Mouse (Mus musculus) brain, embryonic 14.5 days (tissue): ENCODE measurements at regions not wholly inside any gene's neighbourhood (a gene's known extent, or its start where the extent isn't known, plus 50 kb on each side); places are given as distances from the start of the nearest gene placed in this dataset.

Source experiments
- CTCF ChIP-seq: fragments of 200-500 bp; IDR thresholded peaks from 2 replicates; pipeline ENCODE4 v1.5.1; 2012; ENCODE audit warnings: inconsistent platforms, mild to moderate bottlenecking, moderate library complexity, borderline replicate concordance; ENCODE audit not compliant: insufficient read depth, insufficient read length; ENCODE audit errors: extremely low read depth
- POLR2A ChIP-seq: fragments of 200-500 bp; IDR thresholded peaks from 2 replicates; pipeline ENCODE4 v1.6.1; 2012; ENCODE audit warnings: mild to moderate bottlenecking, inconsistent platforms, borderline replicate concordance; ENCODE audit not compliant: poor library complexity, insufficient read depth, insufficient read length, severe bottlenecking; ENCODE audit errors: extremely low read depth

DNA sequence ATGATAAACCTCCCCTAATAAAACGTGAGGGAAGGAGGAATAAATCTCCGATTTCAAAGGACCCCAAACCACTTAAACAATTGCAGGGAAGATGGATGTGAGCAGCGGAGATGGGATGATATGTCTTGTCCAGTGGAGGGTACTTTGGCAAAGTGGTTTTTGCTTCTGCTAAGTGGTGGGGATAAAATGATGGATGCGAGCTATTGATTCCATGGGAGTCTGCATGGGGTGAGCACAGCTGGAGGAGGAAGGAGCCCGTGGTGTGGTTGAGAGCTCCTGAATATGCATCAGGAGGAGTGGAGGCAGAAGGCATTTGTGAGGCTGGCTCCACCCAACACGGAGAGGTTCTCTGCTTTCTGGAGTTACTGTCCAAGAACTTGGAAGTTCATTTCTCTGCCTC lies 227.6 kb upstream of the Eef2kmt start:
- TF ChIP-seq CTCF (no peak), POLR2A (no peak)
